Mouse (Mus musculus) embryonic facial prominence, embryonic 14.5 days (tissue): ENCODE measurements around the gene Slc25a36. TPM values are rescaled to one million over a fixed set of nuclear protein-coding genes. Genes with fewer than 3 reads are reported as not detected.

Source experiments
- ATAC-seq: fragments of 200-750 bp; cut with Nextera tagmentation; 2 replicates; pipeline ENCODE4 v1.8.0; 2017; ENCODE audit warnings: low read depth, moderate number of reproducible peaks, moderate TSS enrichment
- DNase-seq: peaks from one replicate; pipeline ENCODE4 v3.0.0-alpha.2; 2015; ENCODE audit warnings: low spot score
- H3K27ac ChIP-seq: fragments of 300-500 bp; sonication (generic); replicated peaks from 2 replicates; pipeline ENCODE4 v1.5.1; 2014; ENCODE audit warnings: low read depth, mild to moderate bottlenecking, low read length, moderate library complexity
- H3K27me3 ChIP-seq: fragments of 300-500 bp; sonication (generic); replicated peaks from 2 replicates; pipeline ENCODE4 v1.6.1; 2014; ENCODE audit warnings: low read length; ENCODE audit not compliant: control insufficient read depth, insufficient read depth
- H3K36me3 ChIP-seq: fragments of 300-500 bp; sonication (generic); 2 replicates; pipeline ENCODE4 v1.6.1; 2014; ENCODE audit warnings: low read length, mixed read lengths; ENCODE audit not compliant: control insufficient read depth, insufficient read depth
- H3K4me1 ChIP-seq: fragments of 300-500 bp; sonication (generic); 2 replicates; pipeline ENCODE4 v1.6.1; 2014; ENCODE audit warnings: antibody characterized with exemption, low read length; ENCODE audit not compliant: control insufficient read depth, insufficient read depth
- H3K4me2 ChIP-seq: fragments of 300-500 bp; sonication (generic); 2 replicates; pipeline ENCODE4 v1.6.1; 2014; ENCODE audit warnings: low read depth, mild to moderate bottlenecking, low read length, moderate library complexity, mixed read lengths
- H3K4me3 ChIP-seq: fragments of 300-500 bp; sonication (generic); 2 replicates; pipeline ENCODE4 v1.5.1; 2014; ENCODE audit warnings: low read depth, mild to moderate bottlenecking, low read length
- H3K9ac ChIP-seq: fragments of 300-500 bp; sonication (generic); 2 replicates; pipeline ENCODE4 v1.6.1; 2014; ENCODE audit warnings: low read depth, mild to moderate bottlenecking, low read length, moderate library complexity, mixed read lengths
- H3K9me3 ChIP-seq: fragments of 300-500 bp; sonication (generic); 2 replicates; pipeline ENCODE4 v1.6.1; 2016; ENCODE audit warnings: low read length; ENCODE audit not compliant: control insufficient read depth
- WGBS: fragments of 180-500 bp; shearing (Covaris S2); extraction: QIAGEN DNeasy Blood & Tissue Kit; methylation state at CpG from one replicate; pipeline ENCODE4 v1.1.7; 2014; 5-methylcytosine and 5-hydroxymethylcytosine counted together
- polyA plus RNA-seq: library from polyadenylated mRNA; unstranded; fragments of >200 nt; fragmentation: Nextera tagmentation; extraction: Ambion mirVana; gene quantifications from 2 replicates; pipeline ENCODE4 v1.2.1, GENCODE M21; 2014

The Slc25a36 gene
- polyA plus RNA-seq, 1 experiment from 2014 or later: 72.6 TPM

- H3K27me3 ChIP-seq: no peaks in the 10 kb centered on the region
- no peak overlapping the region for H3K4me3 ChIP-seq
- H3K4me1 ChIP-seq: peaks cover 7% of the 10 kb centered on the region
- peaks cover 16% of the 10 kb centered on the region for H3K36me3 ChIP-seq
- WGBS: 74% methylated on average over 2 of the region's 2 CpGs
- no peak overlapping the region for H3K4me2 ChIP-seq
- no peaks in the 10 kb centered on the region for H3K9me3 ChIP-seq
- DNase-seq (no peak), ATAC-seq (no peak)
- H3K9ac ChIP-seq: no peak overlapping the region
- H3K27ac ChIP-seq: no peak overlapping the region
Measured at GRCm38 (mm10) chr9:97103376-97104061, 7.4 kb downstream of the Slc25a36 start.

- no peak for ATAC-seq
- 80% methylated on average over 4 of the region's 4 CpGs for WGBS
- H3K9me3 ChIP-seq: no peaks in the 10 kb centered on the region
Measured at GRCm38 (mm10) chr9:97098985-97099384, 12.0 kb downstream of the Slc25a36 start.

GRCm38 (mm10) chr9:97096180-97096579 lies 14.8 kb downstream of the Slc25a36 start:
- Histone ChIP-seq H3K9ac (no peak overlapping the region), H3K4me1 (no peaks in the 10 kb centered on the region), H3K27me3 (no peaks in the 10 kb centered on the region), H3K4me2 (no peak overlapping the region), H3K36me3 (peaks cover 68% of the 10 kb centered on the region), H3K27ac (no peak overlapping the region), H3K4me3 (no peak overlapping the region), H3K9me3 (no peaks in the 10 kb centered on the region)
- DNase-seq (no peak), ATAC-seq (no peak)
- WGBS: 92% methylated on average over 1 of the region's 1 CpGs

More at GRCm38 (mm10) chr9:97098985-97099384, 12.0 kb downstream of the Slc25a36 start:
- Histone ChIP-seq H3K36me3 (peaks cover 52% of the 10 kb centered on the region), H3K27ac (no peak overlapping the region), H3K4me2 (no peak overlapping the region), H3K9ac (no peak overlapping the region), H3K4me3 (no peak overlapping the region), H3K4me1 (peaks cover 7% of the 10 kb centered on the region), H3K27me3 (no peaks in the 10 kb centered on the region)
- no peak for DNase-seq

GRCm38 (mm10) chr9:97087850-97088249 lies 23.1 kb downstream of the Slc25a36 start:
- H3K27me3 ChIP-seq: no peaks in the 10 kb centered on the region
- ATAC-seq (no peak), DNase-seq (no peak)
- H3K4me2 ChIP-seq: no peak overlapping the region
- H3K4me3 ChIP-seq: no peak overlapping the region
- no peak overlapping the region for H3K9ac ChIP-seq
- no peaks in the 10 kb centered on the region for H3K9me3 ChIP-seq
- H3K36me3 ChIP-seq: peaks cover 33% of the 10 kb centered on the region
- no peak overlapping the region for H3K27ac ChIP-seq
- no peaks in the 10 kb centered on the region for H3K4me1 ChIP-seq

- H3K9ac ChIP-seq: no peak overlapping the region
- H3K4me1 ChIP-seq: no peaks in the 10 kb centered on the region
- WGBS: 85% methylated on average over 2 of the region's 2 CpGs
- ATAC-seq (no peak), DNase-seq (no peak)
- H3K4me3 ChIP-seq: no peak overlapping the region
- peaks cover 50% of the 10 kb centered on the region for H3K36me3 ChIP-seq
- H3K27ac ChIP-seq: no peak overlapping the region
- H3K4me2 ChIP-seq: no peak overlapping the region
- H3K27me3 ChIP-seq: no peaks in the 10 kb centered on the region
- no peaks in the 10 kb centered on the region for H3K9me3 ChIP-seq
Measured at GRCm38 (mm10) chr9:97084628-97085027, 26.3 kb downstream of the Slc25a36 start.

- Histone ChIP-seq H3K9me3 (no peaks in the 10 kb centered on the region), H3K4me1 (no peaks in the 10 kb centered on the region), H3K27me3 (no peaks in the 10 kb centered on the region), H3K27ac (no peak overlapping the region), H3K4me3 (no peak overlapping the region), H3K36me3 (peaks cover 65% of the 10 kb centered on the region), H3K4me2 (no peak overlapping the region), H3K9ac (no peak overlapping the region)
- 88% methylated on average over 4 of the region's 4 CpGs for WGBS
- ATAC-seq: no peak
- DNase-seq: no peak
Measured at GRCm38 (mm10) chr9:97081106-97081862, 29.7 kb downstream of the Slc25a36 start.

- H3K9me3 ChIP-seq: no peaks in the 10 kb centered on the region
- 79% methylated on average over 5 of the region's 5 CpGs for WGBS
- H3K27me3 ChIP-seq: no peaks in the 10 kb centered on the region
- no peak overlapping the region for H3K4me3 ChIP-seq
- ATAC-seq (peak; percentile 42; the same call in 1 of the 2 replicates), DNase-seq (peak; percentile 51)
- H3K9ac ChIP-seq: no peak overlapping the region
- H3K27ac ChIP-seq: no peak overlapping the region
- H3K4me2 ChIP-seq: no peak overlapping the region
- peaks cover 10% of the 10 kb centered on the region for H3K36me3 ChIP-seq
- H3K4me1 ChIP-seq: no peaks in the 10 kb centered on the region
Measured at GRCm38 (mm10) chr9:97069911-97070310, 41.0 kb downstream of the Slc25a36 start.

- no peak for ATAC-seq
Measured at GRCm38 (mm10) chr9:97069466-97069865, 41.5 kb downstream of the Slc25a36 start.

More at GRCm38 (mm10) chr9:97069466-97069865, 41.5 kb downstream of the Slc25a36 start:
- H3K27me3 ChIP-seq: no peaks in the 10 kb centered on the region
- peaks cover 6% of the 10 kb centered on the region; the same call in 1 of the 2 replicates for H3K36me3 ChIP-seq
- 86% methylated on average over 5 of the region's 5 CpGs for WGBS
- H3K4me1 ChIP-seq: no peaks in the 10 kb centered on the region
- H3K27ac ChIP-seq: no peak overlapping the region
- no peak overlapping the region for H3K4me2 ChIP-seq
- no peaks in the 10 kb centered on the region for H3K9me3 ChIP-seq
- H3K4me3 ChIP-seq: no peak overlapping the region
- no peak for DNase-seq
- H3K9ac ChIP-seq: no peak overlapping the region
